Mouse (Mus musculus): Measurements from ENCODE around the gene Ttc39b. TPM values are rescaled to one million over a fixed set of nuclear protein-coding genes. Genes with fewer than 3 reads are reported as not detected.
A peak's percentile ranks its signal among the peaks of the same experiment; 100 is the strongest.

Ttc39b gene
- polyA plus RNA-seq, 2 experiments: 0.60 to 2.1 TPM

DNA sequence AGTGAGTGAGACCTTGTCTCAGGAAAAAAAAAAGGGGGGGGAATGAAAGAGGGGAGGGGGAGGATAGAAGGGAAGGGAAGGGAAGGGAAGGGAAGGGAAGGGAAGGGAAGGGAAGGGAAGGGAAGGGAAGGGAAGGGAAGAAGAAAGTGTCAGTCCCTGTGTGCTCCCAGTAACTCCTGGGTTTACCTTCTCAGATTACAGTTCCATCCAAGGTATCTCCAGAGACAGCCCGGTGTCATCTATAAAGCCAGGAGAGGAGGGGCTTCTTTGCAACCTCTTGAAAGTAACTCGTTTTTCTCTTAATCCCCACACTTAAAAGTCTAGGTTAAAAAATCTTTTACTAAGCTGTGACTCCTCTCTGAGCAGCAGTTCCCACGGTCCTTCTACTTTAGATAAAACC is 5.3 kb downstream of the Ttc39b start:
- TF ChIP-seq EP300 (IDR thresholded peaks at IDR 0.05; ENCODE audit: low read depth): no peak
- no peak for TF ChIP-seq CTCF (IDR thresholded peaks at IDR 0.05; ENCODE audit: low read depth)
- ATAC-seq (ENCODE audit: insufficient read depth): no peak
- Histone ChIP-seq H3K4me1 (replicated peaks; ENCODE audit: control insufficient read depth in 2 of 2, insufficient read depth in 2 of 2, low read length in 1 of 2) (peaks cover 8% of the 10 kb centered on the region in 2 experiments; a peak in 3 of 4 replicates), H3K9me3 (ENCODE audit: control insufficient read depth, low read length) (no peaks in the 10 kb centered on the region), H3K4me2 (ENCODE audit: low read depth) (no peak overlapping the region), H3K9ac (replicated peaks) (no peak overlapping the region), H3K36me3 (replicated peaks; ENCODE audit: control insufficient read depth, insufficient read depth, low read depth) (no peaks in the 10 kb centered on the region), H3K27me3 (ENCODE audit: control insufficient read depth, insufficient read depth, low read length) (peaks cover 12% of the 10 kb centered on the region), H3K27ac (no peak overlapping the region), H3K4me3 (ENCODE audit: insufficient read depth in 1 of 2, low read depth in 2 of 2, low read length in 2 of 2) (no peak overlapping the region)
- WGBS (ENCODE audit: insufficient replicate concordance): 19% methylated on average over 3 of the region's 3 CpGs
- DNase-seq (ENCODE audit: low read depth in 3 of 3, low spot score in 3 of 3): no peak

GRCm38 (mm10) chr4:83317826-83318348 is 6.2 kb downstream of the Ttc39b start:
- ATAC-seq (ENCODE audit: insufficient read depth): no peak
- Histone ChIP-seq H3K36me3 (replicated peaks; ENCODE audit: control insufficient read depth, insufficient read depth, low read depth) (no peaks in the 10 kb centered on the region), H3K4me3 (ENCODE audit: insufficient read depth in 1 of 2, low read depth in 2 of 2, low read length in 2 of 2) (no peak overlapping the region), H3K27me3 (ENCODE audit: control insufficient read depth, insufficient read depth, low read length) (peaks cover 3% of the 10 kb centered on the region; the same call in 1 of the 2 replicates), H3K27ac (no peak overlapping the region), H3K9ac (replicated peaks) (no peak overlapping the region), H3K4me1 (replicated peaks; ENCODE audit: control insufficient read depth in 2 of 2, insufficient read depth in 2 of 2, low read length in 1 of 2) (peaks cover 5% of the 10 kb centered on the region in 2 experiments; a peak in 2 of 4 replicates), H3K4me2 (ENCODE audit: low read depth) (no peak overlapping the region), H3K9me3 (ENCODE audit: control insufficient read depth, low read length) (no peaks in the 10 kb centered on the region)
- 52% methylated on average over 3 of the region's 3 CpGs for WGBS (ENCODE audit: insufficient replicate concordance)
- TF ChIP-seq CTCF (IDR thresholded peaks at IDR 0.05; ENCODE audit: low read depth): no peak
- TF ChIP-seq EP300 (IDR thresholded peaks at IDR 0.05; ENCODE audit: low read depth): no peak
- DNase-seq (ENCODE audit: low read depth in 3 of 3, low spot score in 3 of 3): no peak

DNA sequence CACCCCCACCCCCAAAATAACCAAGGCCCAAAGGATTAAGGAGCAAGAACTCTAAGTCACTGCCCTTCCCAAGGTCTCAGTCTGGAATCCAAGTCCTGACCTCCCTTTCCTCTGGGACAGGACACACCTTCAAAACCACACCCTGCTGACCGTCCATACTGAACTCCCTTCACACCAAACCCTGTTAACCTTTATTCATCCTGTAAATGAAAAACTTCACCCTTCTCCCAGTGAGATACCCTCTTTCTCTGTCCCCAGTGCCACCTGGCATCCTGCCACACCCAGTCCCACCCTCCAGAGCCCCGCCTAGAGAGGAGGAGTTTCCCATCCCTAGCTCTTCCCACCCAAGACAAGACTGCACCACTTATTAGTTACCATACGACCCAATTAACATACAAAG is 7.3 kb downstream of the Ttc39b start:
- 59% methylated on average over 3 of the region's 3 CpGs for WGBS (ENCODE audit: insufficient replicate concordance)
- TF ChIP-seq CTCF (IDR thresholded peaks at IDR 0.05; ENCODE audit: low read depth): no peak
- no peak for TF ChIP-seq EP300 (IDR thresholded peaks at IDR 0.05; ENCODE audit: low read depth)
- H3K27ac ChIP-seq: no peak overlapping the region

GRCm38 (mm10) chr4:83315930-83316329 is 8.1 kb downstream of the Ttc39b start:
- H3K9ac ChIP-seq (replicated peaks): no peak overlapping the region; the same call in 1 of the 2 replicates
- no peaks in the 10 kb centered on the region for H3K9me3 ChIP-seq (ENCODE audit: control insufficient read depth, low read length)
- no peak for ATAC-seq (ENCODE audit: insufficient read depth)
- H3K36me3 ChIP-seq (replicated peaks; ENCODE audit: control insufficient read depth, insufficient read depth, low read depth): no peaks in the 10 kb centered on the region
- TF ChIP-seq EP300 (IDR thresholded peaks at IDR 0.05; ENCODE audit: low read depth) (no peak), CTCF (IDR thresholded peaks at IDR 0.05; ENCODE audit: low read depth) (no peak)
- no peak for DNase-seq (ENCODE audit: low read depth in 3 of 3, low spot score in 3 of 3)
- no peaks in the 10 kb centered on the region for H3K27me3 ChIP-seq (ENCODE audit: control insufficient read depth, insufficient read depth, low read length)
- peaks cover 5% of the 10 kb centered on the region in 2 experiments; a peak in 2 of 4 replicates for H3K4me1 ChIP-seq (replicated peaks; ENCODE audit: control insufficient read depth in 2 of 2, insufficient read depth in 2 of 2, low read length in 1 of 2)
- no peak overlapping the region; a peak in 1 of 4 replicates for H3K4me3 ChIP-seq (ENCODE audit: insufficient read depth in 1 of 2, low read depth in 2 of 2, low read length in 2 of 2)
- H3K27ac ChIP-seq: no peak overlapping the region
- 58% methylated on average over 4 of the region's 4 CpGs for WGBS (ENCODE audit: insufficient replicate concordance)
- peak overlapping the region; percentile 66 for H3K4me2 ChIP-seq (ENCODE audit: low read depth)

More for the DNA sequence above, 7.3 kb downstream of the Ttc39b start:
- no peaks in the 10 kb centered on the region for H3K36me3 ChIP-seq (replicated peaks; ENCODE audit: control insufficient read depth, insufficient read depth, low read depth)
- peaks cover 5% of the 10 kb centered on the region in 2 experiments; a peak in 2 of 4 replicates for H3K4me1 ChIP-seq (replicated peaks; ENCODE audit: control insufficient read depth in 2 of 2, insufficient read depth in 2 of 2, low read length in 1 of 2)
- ATAC-seq (ENCODE audit: insufficient read depth) (no peak), DNase-seq (ENCODE audit: low read depth in 3 of 3, low spot score in 3 of 3) (no peak)
- no peaks in the 10 kb centered on the region for H3K27me3 ChIP-seq (ENCODE audit: control insufficient read depth, insufficient read depth, low read length)
- no peak overlapping the region for H3K4me3 ChIP-seq (ENCODE audit: insufficient read depth in 1 of 2, low read depth in 2 of 2, low read length in 2 of 2)
- H3K4me2 ChIP-seq (ENCODE audit: low read depth): no peak overlapping the region
- H3K9me3 ChIP-seq (ENCODE audit: control insufficient read depth, low read length): no peaks in the 10 kb centered on the region
- H3K9ac ChIP-seq (replicated peaks): no peak overlapping the region

- H3K27me3 ChIP-seq (ENCODE audit: control insufficient read depth, insufficient read depth, low read length): no peaks in the 10 kb centered on the region
- no peak for TF ChIP-seq EP300 (IDR thresholded peaks at IDR 0.05; ENCODE audit: low read depth)
- peak overlapping the region; percentile 66 for H3K4me2 ChIP-seq (ENCODE audit: low read depth)
- H3K9me3 ChIP-seq (ENCODE audit: control insufficient read depth, low read length): no peaks in the 10 kb centered on the region
- DNase-seq (ENCODE audit: low read depth in 3 of 3, low spot score in 3 of 3) (no peak), ATAC-seq (ENCODE audit: insufficient read depth) (peak; percentile 58)
- peaks cover 5% of the 10 kb centered on the region in 2 experiments; a peak in 2 of 4 replicates for H3K4me1 ChIP-seq (replicated peaks; ENCODE audit: control insufficient read depth in 2 of 2, insufficient read depth in 2 of 2, low read length in 1 of 2)
- H3K27ac ChIP-seq: no peak overlapping the region
- no peaks in the 10 kb centered on the region for H3K36me3 ChIP-seq (replicated peaks; ENCODE audit: control insufficient read depth, insufficient read depth, low read depth)
- H3K4me3 ChIP-seq (ENCODE audit: insufficient read depth in 1 of 2, low read depth in 2 of 2, low read length in 2 of 2): peak overlapping the region; percentile 47 to 51
- peak overlapping the region; percentile 60 for H3K9ac ChIP-seq (replicated peaks)
- WGBS (ENCODE audit: insufficient replicate concordance): 19% methylated on average over 13 of the region's 13 CpGs
Observed at GRCm38 (mm10) chr4:83314922-83315881, 8.9 kb downstream of the Ttc39b start.

Data from liver, embryonic 14.5 days (tissue).